Mouse (Mus musculus) heart, postnatal 0 days (tissue): ENCODE measurements at regions not wholly inside any gene's neighbourhood (a gene's known extent, or its start where the extent isn't known, plus 50 kb on each side); places are given as distances from the start of the nearest gene placed in this dataset.

ENCODE experiments used
- CTCF ChIP-seq: IDR thresholded peaks from 2 replicates; pipeline ENCODE4 v1.5.1; 2016; ENCODE audit warnings: antibody characterized with exemption, control low read depth, low read depth
- EP300 ChIP-seq: IDR thresholded peaks from 2 replicates; pipeline ENCODE4 v1.6.1; 2016; ENCODE audit warnings: antibody characterized with exemption, low read depth

DNA sequence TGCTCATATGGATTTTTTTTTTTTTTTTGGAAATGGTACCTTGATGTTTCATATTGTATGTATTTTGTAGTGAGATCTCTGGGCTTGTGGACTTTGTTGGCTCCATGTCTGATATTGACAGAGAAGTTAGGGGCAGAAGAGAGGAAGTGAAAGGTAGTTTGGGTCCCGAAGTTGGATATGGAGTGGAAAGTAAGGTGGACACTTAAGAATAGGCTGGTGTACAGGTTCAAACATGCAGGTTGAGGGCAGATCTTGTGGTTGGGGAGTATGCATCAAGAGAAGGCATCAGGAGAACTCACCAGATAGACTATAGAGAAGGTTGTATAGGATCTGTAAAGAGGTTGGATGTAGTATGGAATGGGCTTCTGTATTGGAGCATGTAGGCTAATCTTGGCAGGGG lies 2337.5 kb downstream of the A830018L16Rik start:
- TF ChIP-seq CTCF (no peak), EP300 (no peak)
